Mouse (Mus musculus) lung, postnatal 0 days (tissue): ENCODE measurements around the gene Tbrg4. TPM values are rescaled to one million over a fixed set of nuclear protein-coding genes. Genes with fewer than 3 reads are reported as not detected.

ENCODE experiments used
- ATAC-seq: fragments of 200-750 bp; cut with Nextera tagmentation; 2 replicates; pipeline ENCODE4 v1.8.0; 2017; ENCODE audit warnings: moderate library complexity
- DNase-seq: peaks from one replicate; pipeline ENCODE4 v3.0.0-alpha.2; 2016; ENCODE audit warnings: low spot score
- H3K27ac ChIP-seq: fragments of 300-500 bp; sonication (generic); 2 replicates; pipeline ENCODE4 v1.5.1; 2014; ENCODE audit warnings: antibody characterized with exemption, mild to moderate bottlenecking, low read length, mixed read lengths
- H3K27me3 ChIP-seq: fragments of 300-500 bp; sonication (generic); replicated peaks from 2 replicates; pipeline ENCODE4 v1.6.1; 2014; ENCODE audit warnings: low read length, mixed read lengths; ENCODE audit not compliant: insufficient read depth
- H3K36me3 ChIP-seq: fragments of 300-500 bp; sonication (generic); 2 replicates; pipeline ENCODE4 v1.6.1; 2014; ENCODE audit warnings: low read length, mixed read lengths; ENCODE audit not compliant: insufficient read depth
- H3K4me1 ChIP-seq: fragments of 300-500 bp; sonication (generic); 2 replicates; pipeline ENCODE4 v1.6.1; 2014; ENCODE audit warnings: antibody characterized with exemption, low read depth, low read length, mixed read lengths; ENCODE audit not compliant: insufficient read depth
- H3K4me2 ChIP-seq: fragments of 300-500 bp; sonication (generic); replicated peaks from 2 replicates; pipeline ENCODE4 v1.6.1; 2014; ENCODE audit warnings: low read depth, mild to moderate bottlenecking, low read length, moderate library complexity, mixed read lengths
- H3K4me3 ChIP-seq: fragments of 300-500 bp; sonication (generic); 2 replicates; pipeline ENCODE4 v1.5.1; 2014; ENCODE audit warnings: low read depth, low read length
- H3K9ac ChIP-seq: fragments of 300-500 bp; sonication (generic); replicated peaks from 2 replicates; pipeline ENCODE4 v1.6.1; 2014; ENCODE audit warnings: low read depth, mild to moderate bottlenecking
- H3K9me3 ChIP-seq: fragments of 300-500 bp; sonication (generic); 2 replicates; pipeline ENCODE4 v1.6.1; 2016; ENCODE audit warnings: low read length, mixed read lengths
- CTCF ChIP-seq: IDR thresholded peaks from 2 replicates; pipeline ENCODE4 v1.5.1; 2016; ENCODE audit warnings: antibody characterized with exemption, mild to moderate bottlenecking
- EP300 ChIP-seq: IDR thresholded peaks from 2 replicates; pipeline ENCODE4 v1.6.1; 2016; ENCODE audit warnings: antibody characterized with exemption, mild to moderate bottlenecking, control low read depth
- WGBS: fragments of 180-500 bp; shearing (Covaris S2); extraction: QIAGEN DNeasy Blood & Tissue Kit; methylation state at CpG from one replicate; pipeline ENCODE4 v1.1.7; 2014; 5-methylcytosine and 5-hydroxymethylcytosine counted together
- polyA plus RNA-seq: library from polyadenylated mRNA; unstranded; fragments of >200 nt; fragmentation: Nextera tagmentation; extraction: Ambion mirVana; gene quantifications from 2 replicates; pipeline ENCODE4 v1.2.1, GENCODE M21; 2015

The Tbrg4 gene
- polyA plus RNA-seq, 1 experiment from 2014 or later: 10.9 TPM

- TF ChIP-seq EP300 (no peak), CTCF (0 out of 2 replicates have a peak, but pooled peaks have one; percentile 8)
- H3K4me2 ChIP-seq: no peak overlapping the region
- DNase-seq (no peak), ATAC-seq (no peak)
- no peak overlapping the region for H3K9ac ChIP-seq
- H3K9me3 ChIP-seq: no peaks in the 10 kb centered on the region
- H3K4me3 ChIP-seq: no peak overlapping the region
- H3K4me1 ChIP-seq: no peaks in the 10 kb centered on the region; the same call in 1 of the 2 replicates
- H3K27ac ChIP-seq: no peak overlapping the region
- peaks cover 32% of the 10 kb centered on the region for H3K36me3 ChIP-seq
- no peaks in the 10 kb centered on the region for H3K27me3 ChIP-seq
- WGBS: 74% methylated on average over 7 of the region's 7 CpGs
Measured at GRCm38 (mm10) chr11:6597523-6597922, 28.3 kb downstream of the Tbrg4 start.

DNA sequence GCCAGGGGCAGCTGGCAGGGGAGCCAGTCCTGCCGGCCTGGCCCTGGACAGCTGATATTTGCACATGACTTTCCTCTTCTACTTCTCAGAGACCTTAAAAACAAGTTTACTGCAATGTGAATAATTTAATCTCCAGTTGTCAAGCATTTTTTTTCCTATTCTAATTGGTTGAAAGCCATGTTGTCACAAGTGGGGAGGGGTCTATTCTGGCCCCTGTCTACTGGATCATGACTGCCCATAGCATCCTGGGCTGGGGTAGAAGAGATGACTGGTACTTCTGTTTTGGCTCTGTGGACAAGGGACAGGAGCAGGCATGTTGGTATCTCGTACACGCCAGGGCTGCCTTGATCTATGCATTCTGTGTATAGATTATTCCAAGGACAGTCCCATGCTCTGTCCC lies 29.3 kb downstream of the Tbrg4 start:
- DNase-seq: no peak
- Histone ChIP-seq H3K4me2 (no peak overlapping the region), H3K4me3 (no peak overlapping the region), H3K4me1 (no peaks in the 10 kb centered on the region; the same call in 1 of the 2 replicates), H3K27ac (no peak overlapping the region), H3K36me3 (peaks cover 36% of the 10 kb centered on the region), H3K27me3 (no peaks in the 10 kb centered on the region), H3K9me3 (no peaks in the 10 kb centered on the region), H3K9ac (no peak overlapping the region)
- ATAC-seq: no peak
- no peak for TF ChIP-seq EP300
- TF ChIP-seq CTCF: no peak
- 83% methylated on average over 3 of the region's 3 CpGs for WGBS

DNA sequence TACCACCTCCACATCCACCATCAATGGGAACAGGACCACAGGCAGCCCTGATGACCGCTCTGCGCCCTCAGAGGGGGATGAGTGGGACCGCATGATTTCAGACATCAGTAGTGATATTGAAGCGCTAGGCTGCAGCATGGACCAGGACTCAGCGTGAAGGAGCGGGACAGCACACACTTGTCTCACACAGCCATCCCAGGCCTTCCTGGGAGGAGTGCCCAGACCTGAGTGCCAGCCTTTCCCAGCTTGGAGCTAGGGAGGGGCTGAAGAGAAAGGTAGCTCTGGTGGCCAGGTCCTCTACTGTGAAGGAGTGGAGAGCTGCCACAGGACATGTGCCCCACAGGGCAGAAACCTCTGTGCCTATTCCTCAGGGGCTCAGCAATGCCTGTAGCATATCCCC lies 29.7 kb downstream of the Tbrg4 start:
- no peak overlapping the region for H3K4me2 ChIP-seq
- no peak overlapping the region for H3K4me3 ChIP-seq
- ATAC-seq: no peak
- TF ChIP-seq CTCF (no peak), EP300 (no peak)
- 94% methylated on average over 6 of the region's 6 CpGs for WGBS
- H3K27me3 ChIP-seq: no peaks in the 10 kb centered on the region
- H3K9me3 ChIP-seq: no peaks in the 10 kb centered on the region
- H3K27ac ChIP-seq: no peak overlapping the region
- H3K4me1 ChIP-seq: no peaks in the 10 kb centered on the region; the same call in 1 of the 2 replicates
- DNase-seq: no peak
- H3K36me3 ChIP-seq: peaks cover 38% of the 10 kb centered on the region
- no peak overlapping the region for H3K9ac ChIP-seq

- TF ChIP-seq CTCF (no peak), EP300 (no peak)
- DNase-seq: no peak
Measured at GRCm38 (mm10) chr11:6595339-6595738, 30.5 kb downstream of the Tbrg4 start.

DNA sequence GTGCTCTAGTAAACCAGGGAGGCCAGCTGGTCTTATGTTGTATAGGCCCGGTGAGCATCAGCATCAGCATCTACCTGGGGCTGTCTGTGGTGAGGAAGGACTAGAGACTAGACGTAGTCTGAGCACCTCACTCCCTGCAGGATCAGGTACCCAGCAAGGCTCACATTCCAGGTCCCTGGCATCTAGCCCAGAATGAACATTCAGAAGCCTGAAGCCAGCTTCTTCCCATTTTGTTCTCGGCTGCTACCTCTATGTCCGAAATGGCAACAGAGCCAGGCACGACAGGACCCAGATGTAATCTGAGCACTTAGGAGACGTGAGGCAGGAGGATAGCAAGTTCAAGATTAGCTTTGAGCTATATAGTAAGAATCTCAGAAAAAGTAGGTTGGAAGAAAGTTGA lies 31.0 kb downstream of the Tbrg4 start:
- Histone ChIP-seq H3K4me1 (no peaks in the 10 kb centered on the region; the same call in 1 of the 2 replicates), H3K9me3 (no peaks in the 10 kb centered on the region), H3K36me3 (peaks cover 49% of the 10 kb centered on the region), H3K4me2 (no peak overlapping the region), H3K27me3 (no peaks in the 10 kb centered on the region), H3K4me3 (no peak overlapping the region), H3K27ac (no peak overlapping the region), H3K9ac (no peak overlapping the region)
- no peak for TF ChIP-seq CTCF
- no peak for TF ChIP-seq EP300
- DNase-seq: no peak
- ATAC-seq: no peak
- WGBS: 76% methylated on average over 6 of the region's 6 CpGs

More at GRCm38 (mm10) chr11:6595339-6595738, 30.5 kb downstream of the Tbrg4 start:
- Histone ChIP-seq H3K36me3 (peaks cover 44% of the 10 kb centered on the region), H3K4me2 (no peak overlapping the region), H3K27me3 (no peaks in the 10 kb centered on the region), H3K9me3 (no peaks in the 10 kb centered on the region), H3K4me1 (no peaks in the 10 kb centered on the region; the same call in 1 of the 2 replicates), H3K27ac (no peak overlapping the region), H3K4me3 (no peak overlapping the region), H3K9ac (no peak overlapping the region)
- 83% methylated on average over 5 of the region's 5 CpGs for WGBS
- no peak for ATAC-seq

DNA sequence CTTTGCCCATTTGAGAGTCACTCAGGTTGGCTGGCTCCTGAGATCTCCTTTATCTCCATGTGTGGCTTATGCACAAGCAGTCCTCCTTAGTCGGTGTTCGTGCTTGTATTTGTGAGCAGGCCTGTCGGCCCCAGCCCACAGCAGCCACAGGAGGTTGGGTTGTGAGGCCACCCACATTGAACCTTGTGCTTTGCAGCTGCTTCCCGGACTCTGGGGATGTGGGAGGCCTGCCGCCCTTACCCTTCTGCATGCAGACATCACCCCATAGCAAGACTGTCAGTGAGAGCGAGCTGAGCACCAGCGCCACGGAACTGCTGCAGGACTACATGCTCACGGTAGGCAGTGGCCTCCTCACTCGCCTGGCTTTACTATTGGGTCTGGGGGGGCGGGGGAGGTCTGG lies 32.5 kb downstream of the Tbrg4 start:
- Histone ChIP-seq H3K36me3 (peaks cover 53% of the 10 kb centered on the region), H3K27me3 (no peaks in the 10 kb centered on the region)
- no peak for DNase-seq

More for the DNA sequence above, 32.5 kb downstream of the Tbrg4 start:
- TF ChIP-seq EP300: no peak
- TF ChIP-seq CTCF: no peak
- Histone ChIP-seq H3K9me3 (no peaks in the 10 kb centered on the region), H3K27ac (no peak overlapping the region), H3K4me3 (no peak overlapping the region), H3K4me2 (no peak overlapping the region), H3K4me1 (no peaks in the 10 kb centered on the region; the same call in 1 of the 2 replicates), H3K9ac (no peak overlapping the region)
- 73% methylated on average over 10 of the region's 11 CpGs for WGBS
- no peak for ATAC-seq
